17 mouse cellular contexts compared by ENCODE assay signal in genomic region chr7:76411933-76412587, GRCm38 (mm10).
"Had no signal": no experiment of that assay in that cellular context is flagged by ENCODE, and none has a peak within 500 bp of the region (broad histone marks: within the 10 kb centered on the region; RNA-seq: fewer than 3 reads in every experiment).

No protein-coding gene starts in this region.

- DNase-seq: kidney, adult 11 months; kidney, adult 9 months; kidney, postnatal 36 days; liver; liver, embryonic 13.5 days; liver, postnatal 0 days; lung, postnatal 14 days; retina, postnatal 1 day; right cerebral cortex, postnatal 4 days; thymus, postnatal 14 days had no signal

- H3K27me3 ChIP-seq: liver, embryonic 13.5 days; lung, embryonic 15.5 days; midbrain, embryonic 15.5 days; neural tube, embryonic 12.5 days had no signal

- H3K9ac ChIP-seq: limb, embryonic 12.5 days; liver, embryonic 13.5 days; liver, postnatal 0 days; lung, embryonic 15.5 days; midbrain, embryonic 15.5 days; neural tube, embryonic 12.5 days had no signal

- H3K27ac ChIP-seq: kidney, postnatal 0 days; limb, embryonic 12.5 days; liver, embryonic 13.5 days; lung, embryonic 15.5 days; macrophage; midbrain, embryonic 15.5 days; neural tube, embryonic 12.5 days; stomach, postnatal 0 days had no signal

- H3K4me3 ChIP-seq: limb, embryonic 12.5 days; liver, embryonic 13.5 days; lung, embryonic 15.5 days; midbrain, embryonic 15.5 days; neural tube, embryonic 12.5 days had no signal

- H3K4me1 ChIP-seq: limb, embryonic 12.5 days; liver, embryonic 13.5 days; midbrain, embryonic 15.5 days; neural tube, embryonic 12.5 days had no signal

- H3K4me2 ChIP-seq: limb, embryonic 12.5 days; liver, embryonic 13.5 days; lung, embryonic 15.5 days; midbrain, embryonic 15.5 days; neural tube, embryonic 12.5 days had no signal

- ATAC-seq: liver, postnatal 0 days; midbrain, embryonic 15.5 days had no signal

- H3K9me3 ChIP-seq: limb, embryonic 12.5 days; liver, embryonic 13.5 days; lung, embryonic 15.5 days; midbrain, embryonic 15.5 days; neural tube, embryonic 12.5 days had no signal

- H3K36me3 ChIP-seq: limb, embryonic 12.5 days; liver, embryonic 13.5 days; lung, embryonic 15.5 days; midbrain, embryonic 15.5 days; neural tube, embryonic 12.5 days had no signal
